ENCODE assay signal across 8 mouse cellular contexts in genomic region chr12:71051079-71051478, GRCm38 (mm10). TPM values are rescaled to one million over a fixed set of nuclear protein-coding genes. Genes with fewer than 3 reads are reported as not detected.
A peak's percentile ranks its signal among the peaks of the same experiment; 100 is the strongest.
DNase-seq lines count a peak whose midpoint lies in the region; ATAC-seq and TF ChIP-seq lines count a peak whose summit lies in the region.

No protein-coding gene starts in this region.

- H3K9me3 ChIP-seq in midbrain, embryonic 13.5 days, result no peaks in the 10 kb centered on the region; the same call in 1 of the 2 replicates
- H3K9me3 ChIP-seq in midbrain, embryonic 16.5 days (replicated peaks; ENCODE audit: control insufficient read depth, low read length, poor library complexity, severe bottlenecking), result no peaks in the 10 kb centered on the region
- no peaks in the 10 kb centered on the region for H3K9me3 ChIP-seq in kidney, postnatal 0 days (replicated peaks; ENCODE audit: low read length)

- 78% methylated on average over 3 of the region's 3 CpGs for WGBS in midbrain, embryonic 13.5 days
- 82% methylated on average over 3 of the region's 3 CpGs for WGBS in midbrain, embryonic 16.5 days
- WGBS in kidney, postnatal 0 days, result 62% methylated on average over 3 of the region's 3 CpGs

- no peak overlapping the region for H3K27ac ChIP-seq in midbrain, embryonic 13.5 days
- no peak overlapping the region for H3K27ac ChIP-seq in midbrain, embryonic 16.5 days (ENCODE audit: low read length)
- H3K27ac ChIP-seq in kidney, postnatal 0 days, result no peak overlapping the region

- no peak overlapping the region for H3K9ac ChIP-seq in midbrain, embryonic 13.5 days (replicated peaks)
- no peak overlapping the region for H3K9ac ChIP-seq in midbrain, embryonic 16.5 days (ENCODE audit: low read depth, low read length)
- H3K9ac ChIP-seq in kidney, postnatal 0 days (ENCODE audit: low read depth, low read length), result no peak overlapping the region

- peaks cover 38% of the 10 kb centered on the region for H3K4me1 ChIP-seq in midbrain, embryonic 13.5 days (replicated peaks)
- peaks cover 26% of the 10 kb centered on the region for H3K4me1 ChIP-seq in midbrain, embryonic 16.5 days (ENCODE audit: control insufficient read depth, insufficient read depth, low read length)
- H3K4me1 ChIP-seq in kidney, postnatal 0 days (replicated peaks; ENCODE audit: insufficient read depth, low read length), result no peaks in the 10 kb centered on the region

- peak; percentile 56 for TF ChIP-seq CTCF in kidney, postnatal 0 days (IDR thresholded peaks at IDR 0.05; ENCODE audit: low read depth)

- ATAC-seq in midbrain, embryonic 13.5 days, result no peak
- ATAC-seq in midbrain, embryonic 16.5 days, result no peak
- ATAC-seq in kidney, postnatal 0 days (replicated peaks; ENCODE audit: low FRiP score, low read depth), result no peak

- no peaks in the 10 kb centered on the region for H3K27me3 ChIP-seq in midbrain, embryonic 13.5 days
- H3K27me3 ChIP-seq in midbrain, embryonic 16.5 days (ENCODE audit: control insufficient read depth, insufficient read depth, low read depth, low read length), result no peaks in the 10 kb centered on the region
- H3K27me3 ChIP-seq in kidney, postnatal 0 days (ENCODE audit: insufficient read depth, low read length), result no peaks in the 10 kb centered on the region

- peak overlapping the region; percentile 11 for H3K4me2 ChIP-seq in midbrain, embryonic 13.5 days (replicated peaks)
- H3K4me2 ChIP-seq in midbrain, embryonic 16.5 days (ENCODE audit: low read length), result no peak overlapping the region
- H3K4me2 ChIP-seq in kidney, postnatal 0 days (ENCODE audit: low read length), result no peak overlapping the region

- no peak overlapping the region for H3K4me3 ChIP-seq in midbrain, embryonic 13.5 days (replicated peaks)
- no peak overlapping the region for H3K4me3 ChIP-seq in midbrain, embryonic 16.5 days (ENCODE audit: low read depth, low read length)
- no peak overlapping the region for H3K4me3 ChIP-seq in kidney, postnatal 0 days (replicated peaks; ENCODE audit: low read depth, low read length)

- peak; percentile 14 for DNase-seq in embryo, embryonic 10 days (ENCODE audit: low spot score)
- no peak for DNase-seq in embryo, embryonic 9.5 days (ENCODE audit: extremely low spot score)
- peak; percentile 47 for DNase-seq in cerebellum, adult 9-11 months
- peak; percentile 34 for DNase-seq in kidney, postnatal 0 days (ENCODE audit: low spot score)
- peak; percentile 32 for DNase-seq in retina, embryonic 14.5 days (ENCODE audit: low spot score)
- DNase-seq in urinary bladder, adult 2 months (ENCODE audit: low spot score), result no peak

- H3K36me3 ChIP-seq in midbrain, embryonic 13.5 days, result peaks cover 7% of the 10 kb centered on the region
- H3K36me3 ChIP-seq in midbrain, embryonic 16.5 days (ENCODE audit: control insufficient read depth, insufficient read depth, low read length), result no peaks in the 10 kb centered on the region
- H3K36me3 ChIP-seq in kidney, postnatal 0 days (ENCODE audit: insufficient read depth, low read length), result peaks cover 3% of the 10 kb centered on the region; the same call in 1 of the 2 replicates

RNA-seq across cellular contexts. Expression of gene Arid4a, which starts 35.3 kb away (rescaled TPM):
- 46.3 and 46.8 TPM in 2 replicates for polyA plus RNA-seq in midbrain, embryonic 13.5 days (2015; fragmentation: Nextera tagmentation; extraction: Ambion mirVana)
- 49.1 and 49.4 TPM in 2 replicates for polyA plus RNA-seq in midbrain, embryonic 16.5 days (2015; fragmentation: Nextera tagmentation; extraction: Ambion mirVana)
- 32.4 and 32.6 TPM in 2 replicates for polyA plus RNA-seq in kidney, postnatal 0 days (2015; fragmentation: Nextera tagmentation; extraction: Ambion mirVana)
- polyA plus RNA-seq in urinary bladder, adult 2 months (2012; rRNA removed), result 12.9 and 17.4 TPM in 2 replicates

Comparison
In these comparisons a context has a peak if more than half of its experiments do, and no peak if none do; other contexts are left out.
1. DNase-seq: peak in embryo, embryonic 10 days (single experiment), cerebellum, adult 9-11 months (single experiment), kidney, postnatal 0 days (single experiment) and retina, embryonic 14.5 days (single experiment); none in embryo, embryonic 9.5 days (single experiment) and urinary bladder, adult 2 months (single experiment).